Mouse (Mus musculus) adrenal gland (tissue): ENCODE data around the gene Slk.
"Not testable (repeated sequence)": the region's sequence is repeated elsewhere in the genome, so short reads cannot be mapped to it uniquely, and the experiment has no call there.

Experiments
- intact Hi-C: fragments of 180-260 bp; cut with DNase I; formaldehyde crosslinking; loops from one replicate; pipeline ENCODE4 v1.15.1; 2025

The Slk gene

GRCm38 (mm10) chr19:47565994-47566393, 13.5 kb upstream of the Slk start:
- intact Hi-C loops = no loop called here

GRCm38 (mm10) chr19:47570042-47570441, 9.4 kb upstream of the Slk start:
- intact Hi-C loops = no loop called here

GRCm38 (mm10) chr19:47571981-47572380, 7.5 kb upstream of the Slk start:
- intact Hi-C loops = not testable (repeated sequence)

GRCm38 (mm10) chr19:47573718-47574117, 5.8 kb upstream of the Slk start:
- intact Hi-C loops = no loop called here

- intact Hi-C loops = no loop called here
Observed at GRCm38 (mm10) chr19:47578581-47579224, 775 bp upstream of the Slk start.

GRCm38 (mm10) chr19:47579788-47580631, 532 bp downstream of the Slk start:
- intact Hi-C loops = no loop called here

GRCm38 (mm10) chr19:47585772-47586171, 6.3 kb downstream of the Slk start:
- intact Hi-C loops = no loop called here

GRCm38 (mm10) chr19:47587009-47587408, 7.5 kb downstream of the Slk start:
- intact Hi-C loops = no loop called here

GRCm38 (mm10) chr19:47608513-47608912, 29.0 kb downstream of the Slk start:
- intact Hi-C loops = no loop called here

GRCm38 (mm10) chr19:47613442-47613841, 34.0 kb downstream of the Slk start:
- intact Hi-C loops = no loop called here

- intact Hi-C loops = loop anchor here (5.0 kb wide), 1 partner anchor 114 kb away; no protein-coding TSS in a partner anchor
Observed at GRCm38 (mm10) chr19:47621478-47621877, 42.0 kb downstream of the Slk start.

GRCm38 (mm10) chr19:47624940-47625711, 45.6 kb downstream of the Slk start:
- intact Hi-C loops = loop anchor here (5.0 kb wide), 1 partner anchor 118 kb away; no protein-coding TSS in a partner anchor

- intact Hi-C loops = no loop called here
Observed at GRCm38 (mm10) chr19:47627450-47627849, 48.0 kb downstream of the Slk start.

- intact Hi-C loops = no loop called here
Observed at GRCm38 (mm10) chr19:47629068-47629467, 49.6 kb downstream of the Slk start.

- intact Hi-C loops = no loop called here
Observed at GRCm38 (mm10) chr19:47630381-47630780, 50.9 kb downstream of the Slk start.

- intact Hi-C loops = no loop called here
Observed at GRCm38 (mm10) chr19:47631799-47632198, 52.3 kb downstream of the Slk start.

- intact Hi-C loops = no loop called here
Observed at GRCm38 (mm10) chr19:47635380-47635779, 55.9 kb downstream of the Slk start.

GRCm38 (mm10) chr19:47643910-47644309, 64.4 kb downstream of the Slk start:
- intact Hi-C loops = no loop called here

- intact Hi-C loops = no loop called here
Observed at GRCm38 (mm10) chr19:47645583-47645982, 66.1 kb downstream of the Slk start.

- intact Hi-C loops = no loop called here
Observed at GRCm38 (mm10) chr19:47646508-47647120, 67.1 kb downstream of the Slk start.

- intact Hi-C loops = no loop called here
Observed at GRCm38 (mm10) chr19:47649071-47649470, 69.6 kb downstream of the Slk start.
